In the genomic region with DNA sequence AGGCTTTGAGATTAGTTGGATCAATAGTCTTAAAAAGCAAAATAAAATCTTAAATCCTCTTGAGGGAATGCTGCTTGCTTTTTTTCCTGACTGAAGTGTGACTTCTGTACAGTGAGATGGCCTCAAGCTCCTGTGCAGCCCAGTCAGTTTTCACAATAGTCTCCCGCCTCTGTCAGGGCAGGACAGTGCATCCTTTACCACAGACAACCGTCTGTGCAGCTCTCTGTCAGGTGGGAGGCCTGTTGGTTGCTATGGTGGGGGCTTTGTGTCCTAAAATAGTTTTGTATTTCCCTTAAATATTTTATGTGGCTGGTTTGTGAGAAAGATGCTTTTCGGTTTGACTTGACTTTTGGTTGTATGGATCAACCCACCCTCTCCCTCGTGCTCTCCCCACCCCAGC, we compare ENCODE assay signal across 8 mouse cellular contexts. TPM values are rescaled to one million over a fixed set of nuclear protein-coding genes. Genes with fewer than 3 reads are reported as not detected.
DNase-seq lines count a peak whose midpoint lies in the region; ATAC-seq and TF ChIP-seq lines count a peak whose summit lies in the region.

No protein-coding gene starts in this region.

- ATAC-seq in hindbrain, embryonic 11.5 days (ENCODE audit: low FRiP score) = no peak
- ATAC-seq in midbrain, postnatal 0 days (ENCODE audit: low FRiP score) = no peak
- no peak for ATAC-seq in erythroid progenitor cell, adult 5-6 weeks (replicated peaks; ENCODE audit: low FRiP score, poor library complexity, severe bottlenecking)

- 61% methylated on average over 4 of the region's 4 CpGs for WGBS in hindbrain, embryonic 11.5 days
- WGBS in midbrain, postnatal 0 days = 53% methylated on average over 4 of the region's 4 CpGs

- peaks cover 15% of the 10 kb centered on the region for H3K4me1 ChIP-seq in hindbrain, embryonic 11.5 days (replicated peaks; ENCODE audit: control insufficient read depth, insufficient read depth, low read length)
- peaks cover 27% of the 10 kb centered on the region for H3K4me1 ChIP-seq in midbrain, postnatal 0 days (ENCODE audit: insufficient read depth, low read length)

- no peaks in the 10 kb centered on the region for H3K27me3 ChIP-seq in hindbrain, embryonic 11.5 days (ENCODE audit: control insufficient read depth, insufficient read depth, low read length)
- H3K27me3 ChIP-seq in midbrain, postnatal 0 days (ENCODE audit: insufficient read depth, low read length) = no peaks in the 10 kb centered on the region

- no peaks in the 10 kb centered on the region for H3K36me3 ChIP-seq in hindbrain, embryonic 11.5 days (ENCODE audit: control insufficient read depth, insufficient read depth, low read length)
- H3K36me3 ChIP-seq in midbrain, postnatal 0 days (ENCODE audit: insufficient read depth, low read length) = peaks cover 3% of the 10 kb centered on the region; the same call in 1 of the 2 replicates

- H3K4me3 ChIP-seq in layer of hippocampus, adult 2 months = peak overlapping the region; percentile 99
- H3K4me3 ChIP-seq in hindbrain, embryonic 11.5 days (ENCODE audit: low read depth, low read length) = no peak overlapping the region; the same call in 1 of the 2 replicates
- H3K4me3 ChIP-seq in midbrain, postnatal 0 days (ENCODE audit: low read depth, low read length) = no peak overlapping the region

- H3K4me2 ChIP-seq in hindbrain, embryonic 11.5 days (replicated peaks; ENCODE audit: low read depth, low read length) = no peak overlapping the region
- H3K4me2 ChIP-seq in midbrain, postnatal 0 days (ENCODE audit: low read depth, low read length, poor library complexity, severe bottlenecking) = 0 out of 2 replicates have a peak overlapping the region, but pooled peaks have one; percentile 7

- TF ChIP-seq CTCF in layer of hippocampus, adult 2 months (conservative IDR thresholded peaks at IDR 0.05) = no peak
- no peak for TF ChIP-seq CTCF in midbrain, postnatal 0 days (IDR thresholded peaks at IDR 0.05)

- no peaks in the 10 kb centered on the region for H3K9me3 ChIP-seq in hindbrain, embryonic 11.5 days (ENCODE audit: control insufficient read depth, low read length)
- no peaks in the 10 kb centered on the region for H3K9me3 ChIP-seq in midbrain, postnatal 0 days (ENCODE audit: low read length)

- 0 out of 2 replicates have a peak overlapping the region, but pooled peaks have one; percentile 19 for H3K9ac ChIP-seq in hindbrain, embryonic 11.5 days (ENCODE audit: low read depth, low read length)
- no peak overlapping the region for H3K9ac ChIP-seq in midbrain, postnatal 0 days (replicated peaks; ENCODE audit: low read length, poor library complexity, severe bottlenecking)

- H3K27ac ChIP-seq in layer of hippocampus, adult 2 months = peak overlapping the region; percentile 99
- no peak overlapping the region for H3K27ac ChIP-seq in hindbrain, embryonic 11.5 days (ENCODE audit: low read depth, low read length)
- H3K27ac ChIP-seq in midbrain, postnatal 0 days (ENCODE audit: low read depth, low read length) = no peak overlapping the region

- peak; percentile 61 for DNase-seq in cerebellum, adult 9-10 months
- no peak for DNase-seq in cerebellum, adult 8-10 months
- DNase-seq in layer of hippocampus, adult 2 months (ENCODE audit: low spot score in 2 of 2) = peak in 1 of 2 experiments; percentile 44
- no peak for DNase-seq in layer of hippocampus, postnatal 10 days (ENCODE audit: low spot score in 2 of 2)
- no peak for DNase-seq in hindbrain, embryonic 11.5 days (ENCODE audit: low spot score)
- DNase-seq in midbrain, postnatal 0 days (ENCODE audit: low spot score) = no peak
- DNase-seq in thymus, adult 18-20 months = no peak

RNA-seq across cellular contexts. Expression of a gene that starts 3.3 kb away (rescaled TPM):
- 100 to 1,000 TPM; 226 to 239 TPM for total RNA-seq in layer of hippocampus, adult 2 months (2021)
- total RNA-seq in layer of hippocampus, postnatal 10 days (2021) = 100 to 1,000 TPM; 151 to 152 TPM
- 36.7 and 36.9 TPM in 2 replicates for polyA plus RNA-seq in hindbrain, embryonic 11.5 days (2014; fragmentation: Nextera tagmentation; extraction: Ambion mirVana)
- 63.5 and 71.1 TPM in 2 replicates for total RNA-seq in midbrain, postnatal 0 days (2014; rRNA removed)
- polyA plus RNA-seq in midbrain, postnatal 0 days (2015; fragmentation: Nextera tagmentation; extraction: Ambion mirVana) = 48.0 and 49.2 TPM in 2 replicates
- total RNA-seq in erythroid progenitor cell, adult 5-6 weeks (2015; ENCODE audit: low replicate concordance) = 27.4 and 32.3 TPM in 2 replicates
- 41.3 and 44.3 TPM in 2 replicates for total RNA-seq in erythroid progenitor cell, adult 5-6 weeks (2017; ENCODE audit: low replicate concordance)
